Mouse (Mus musculus) cerebellum, postnatal 10 days (tissue): Measurements from ENCODE around the gene Grb2.

Experiments used
- DNase-seq, 2 experiments: peaks; one replicate each; pipeline ENCODE4 v3.0.0; 2021; ENCODE audit warnings: mixed read lengths in 2 of 2

Grb2 gene

GRCm38 (mm10) chr11:115623487-115624070 lies 84.8 kb downstream of the Grb2 start:
- peak in 1 of 2 experiments; percentile 54 for DNase-seq

GRCm38 (mm10) chr11:115619949-115620348 lies 88.4 kb downstream of the Grb2 start:
- DNase-seq = no peak

DNA sequence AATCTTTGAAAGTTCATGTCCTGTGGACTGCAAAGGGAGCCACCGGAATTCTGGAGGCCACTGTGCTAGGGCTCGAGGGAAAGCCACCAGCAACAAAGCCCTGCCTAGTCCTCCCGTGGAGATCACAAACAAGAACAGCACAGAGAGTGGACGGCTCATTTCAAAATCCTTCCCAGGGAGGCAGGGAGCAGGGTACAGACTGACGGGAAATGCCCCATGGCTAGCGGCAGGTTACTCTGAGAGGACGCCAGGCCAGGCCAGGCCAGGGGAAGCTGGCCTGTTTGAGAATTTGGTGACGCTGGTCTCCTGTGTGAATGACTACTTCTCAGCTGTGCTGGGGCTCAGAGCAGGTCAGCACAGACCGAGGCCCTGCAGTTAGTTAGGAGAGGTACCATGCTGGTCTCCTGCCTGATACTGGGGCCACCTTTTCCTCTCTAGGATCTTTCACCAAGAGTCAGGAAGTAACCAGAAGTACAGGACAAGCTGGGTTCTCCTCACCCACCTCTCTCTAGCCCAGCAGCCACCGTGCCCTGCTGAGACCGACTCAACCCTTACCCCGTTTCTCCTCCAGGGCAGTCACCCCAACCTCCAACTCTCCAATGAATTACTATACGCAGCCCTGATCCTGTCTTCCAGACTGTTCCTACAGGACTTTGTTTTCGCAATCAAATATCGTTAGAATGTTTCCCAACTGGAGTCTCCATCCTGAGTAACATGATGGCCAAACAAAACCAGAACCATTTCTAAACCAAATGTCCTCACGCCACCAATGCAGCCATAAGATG lies 89.5 kb downstream of the Grb2 start:
- no peak for DNase-seq

DNA sequence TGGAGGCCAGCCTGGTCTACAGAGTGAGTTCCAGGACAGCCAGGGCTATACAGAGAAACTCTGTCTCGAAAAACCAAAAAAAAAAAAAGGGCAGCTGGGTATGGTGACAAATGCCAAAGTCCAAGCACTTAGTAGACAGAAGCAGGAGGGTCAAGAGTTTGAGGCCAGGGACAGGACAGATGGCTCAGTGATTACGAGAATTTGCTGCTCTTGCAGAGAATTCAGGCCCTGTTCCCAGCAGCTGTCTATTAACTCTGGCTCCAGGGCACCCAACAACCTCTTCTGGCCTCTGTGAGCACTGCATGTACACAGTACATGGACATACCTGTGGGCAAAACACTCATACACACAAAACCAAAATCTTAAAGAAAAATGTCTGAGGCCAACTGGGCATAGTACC lies 90.4 kb downstream of the Grb2 start:
- DNase-seq = no peak

DNA sequence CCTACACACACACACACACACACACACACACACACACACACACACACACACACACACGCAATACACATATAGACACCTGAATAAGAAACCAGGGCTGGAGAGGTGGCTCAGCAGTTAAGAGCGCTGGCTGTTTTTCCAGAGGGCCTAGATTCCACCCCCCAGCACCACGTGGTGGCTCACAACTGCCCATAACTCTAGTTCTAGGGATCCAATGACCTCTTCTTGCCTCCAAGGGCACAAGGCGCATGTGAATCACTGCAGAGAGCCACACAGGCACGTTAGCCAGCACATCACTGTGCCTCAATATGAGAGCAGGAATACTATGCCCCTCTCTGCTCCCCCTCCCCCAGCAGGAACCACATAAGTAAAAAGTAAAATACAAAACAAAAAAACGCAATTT lies 91.5 kb downstream of the Grb2 start:
- DNase-seq = no peak

DNA sequence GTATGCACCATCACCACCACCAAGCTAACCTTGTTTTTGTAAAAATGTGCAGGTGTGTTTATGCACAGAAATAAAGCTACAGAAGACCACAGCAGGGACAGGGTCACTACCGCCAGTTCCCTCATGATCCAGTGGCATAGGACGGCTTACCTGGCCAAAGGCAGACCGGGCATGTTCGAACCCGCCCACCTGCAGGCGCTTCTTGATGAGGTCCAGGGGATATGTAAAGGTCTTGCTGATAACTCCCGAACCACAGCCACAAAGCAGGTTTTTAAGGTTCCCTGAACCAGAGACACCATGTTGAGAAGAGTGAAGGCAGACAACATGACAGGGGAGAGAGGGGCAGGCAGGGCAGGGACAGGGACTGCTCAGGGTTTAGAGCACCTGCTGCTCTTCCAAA lies 92.0 kb downstream of the Grb2 start:
- DNase-seq = no peak

DNA sequence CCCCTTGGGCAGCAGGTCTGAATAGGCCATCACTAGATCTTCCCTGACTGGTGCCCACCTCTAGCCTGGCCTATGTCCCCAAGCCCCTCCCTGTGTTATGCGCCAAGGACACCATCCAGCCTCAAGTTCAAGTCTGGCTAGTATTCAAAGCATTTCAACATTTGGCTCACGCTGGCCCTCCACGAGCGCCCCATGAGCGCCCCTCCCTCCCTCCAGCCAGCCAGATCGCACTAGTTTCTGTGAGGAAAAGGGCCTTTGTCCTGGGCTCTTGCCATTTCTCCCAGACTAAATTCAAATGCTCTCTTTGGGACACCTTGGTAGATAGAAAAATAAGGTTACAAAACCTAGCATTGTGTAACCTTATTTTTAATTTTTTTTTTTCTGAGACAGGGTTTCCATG lies 92.5 kb downstream of the Grb2 start:
- peak; percentile 40 to 44 for DNase-seq

DNA sequence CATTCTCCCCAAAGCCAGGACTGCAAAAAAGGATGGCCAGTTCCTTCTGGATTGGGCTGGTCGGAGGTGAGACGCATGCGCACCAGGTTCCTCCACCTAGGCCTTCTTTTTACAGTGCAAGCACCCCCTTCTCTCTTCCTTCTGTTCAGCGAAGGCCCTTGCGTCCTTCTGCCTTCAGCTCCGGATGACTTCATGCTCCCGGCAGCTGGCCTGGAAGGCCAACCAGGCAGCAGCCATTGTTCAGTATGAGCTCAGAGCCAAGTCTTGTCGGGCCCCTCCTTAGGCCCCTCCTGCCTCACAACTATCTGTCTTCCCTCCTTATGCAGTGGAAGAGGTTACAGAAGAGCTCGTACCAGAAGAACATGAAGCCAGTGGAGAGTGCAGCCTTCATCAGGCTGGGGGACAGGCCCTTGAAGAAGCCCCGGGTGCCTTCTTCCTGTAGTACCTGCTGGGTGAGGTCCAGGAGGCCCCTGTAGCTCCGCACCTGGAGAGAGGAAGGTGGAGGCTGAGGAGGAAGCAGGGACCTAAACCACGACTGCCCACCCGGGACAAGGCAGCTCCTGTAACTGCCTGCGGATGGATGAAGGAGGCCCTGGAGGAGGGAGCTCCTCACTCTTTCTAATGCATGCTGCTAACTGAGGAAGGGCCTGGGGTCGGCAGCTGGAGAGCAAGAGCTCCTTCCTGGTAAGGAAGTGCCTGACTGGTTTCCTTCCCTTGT lies 93.1 kb downstream of the Grb2 start:
- peak; percentile 26 to 37 for DNase-seq

DNA sequence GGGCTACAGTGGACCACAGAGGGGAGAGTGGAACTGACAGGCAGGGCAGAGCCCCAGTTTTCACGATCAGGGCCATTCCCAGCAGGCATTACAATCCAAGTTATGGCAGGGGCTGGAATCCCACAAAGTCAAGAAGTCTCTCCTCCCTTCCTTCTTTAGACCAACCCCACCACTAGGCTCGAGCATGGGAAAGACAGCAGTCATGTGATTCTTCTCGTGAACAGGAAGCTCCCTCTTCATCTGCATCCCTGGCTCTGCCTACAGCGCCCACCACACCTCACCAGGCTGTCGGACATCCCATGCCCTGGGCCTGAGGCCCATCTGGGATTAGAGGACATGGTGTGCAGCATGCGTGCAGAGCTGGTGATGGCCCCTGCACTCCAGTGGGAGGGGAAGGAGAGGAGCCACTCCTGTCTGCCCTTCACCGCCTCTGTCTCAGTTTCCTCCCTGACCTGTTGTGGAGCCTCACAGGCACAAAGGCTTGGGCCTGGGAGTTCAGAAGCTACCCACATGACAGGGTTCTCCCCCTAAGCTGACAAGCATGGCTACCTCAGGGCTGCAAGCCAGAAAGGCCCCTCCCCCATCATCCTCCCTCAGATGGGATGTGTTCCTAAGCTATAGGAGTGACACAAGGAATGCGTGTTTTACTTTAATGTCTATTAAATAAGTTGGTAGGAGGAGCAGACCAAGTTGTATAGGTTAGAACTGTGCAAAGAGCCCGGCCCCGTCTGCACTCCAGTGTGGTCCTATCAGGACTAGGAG lies 93.9 kb downstream of the Grb2 start:
- DNase-seq = peak; percentile 51 to 56

DNA sequence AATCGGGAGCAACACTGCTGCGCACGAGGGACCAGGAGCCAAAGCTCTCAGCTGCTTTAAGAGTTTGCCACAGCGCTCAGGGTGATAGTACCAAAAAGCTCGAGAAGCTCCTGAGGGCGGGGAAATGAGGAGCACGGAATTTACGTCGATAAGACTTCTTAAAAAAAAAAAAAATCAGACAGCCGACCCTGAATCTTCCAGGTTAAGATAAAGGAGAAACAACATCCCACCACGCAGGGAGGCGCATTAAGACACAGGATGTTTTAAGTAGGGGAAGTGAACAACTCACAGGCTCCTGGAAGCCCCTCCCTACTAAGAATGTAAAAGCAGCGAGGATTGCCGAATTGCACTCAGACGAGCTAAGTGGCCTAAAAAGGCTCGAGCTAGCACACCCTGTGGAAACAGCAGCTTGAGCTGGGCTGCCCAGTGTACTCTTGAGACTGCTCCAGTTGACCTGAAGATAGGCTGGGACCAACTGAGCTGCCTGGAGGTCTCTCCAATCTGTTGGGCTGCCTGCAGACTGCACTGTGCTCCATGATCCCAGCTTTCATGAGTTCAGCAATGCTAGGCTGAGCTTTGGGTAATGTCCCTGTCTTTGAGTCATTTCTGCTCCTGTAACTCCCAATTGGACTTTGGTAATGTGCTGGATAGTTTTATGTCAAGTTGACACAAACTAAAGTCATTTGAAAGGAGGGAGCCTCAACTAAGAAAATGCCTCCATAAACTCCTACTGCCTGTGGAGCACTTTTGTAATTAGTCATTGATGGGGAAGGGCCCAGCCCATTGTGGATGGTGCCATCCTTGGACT lies 95.1 kb downstream of the Grb2 start:
- DNase-seq = no peak

- DNase-seq = peak; percentile 91
These were observed 95.8 kb downstream of the Grb2 start, which contains the start of gene Mif4gd for GRCm38 (mm10) chr11:115612410-115613137. Gene Mif4gd (minus strand): TSS chr11:115612969.

DNA sequence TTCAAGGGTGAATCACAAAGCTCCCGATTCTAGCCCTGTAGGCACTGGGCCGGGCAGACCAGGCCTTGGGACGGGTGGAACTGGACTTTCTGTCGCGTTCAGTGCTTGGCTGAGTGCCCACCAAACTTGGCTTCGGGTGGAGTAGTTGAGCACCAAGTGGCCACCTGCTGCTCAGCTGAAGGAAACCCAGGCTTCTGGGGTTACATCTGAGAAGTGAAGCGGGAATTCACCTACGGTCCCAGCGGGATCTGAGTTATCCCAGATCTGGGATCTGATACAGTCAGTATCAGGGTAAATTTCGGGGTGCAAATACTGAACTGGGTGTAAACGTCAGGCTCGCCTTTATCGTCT lies 96.4 kb downstream of the Grb2 start:
- DNase-seq = peak; percentile 86 to 88

DNA sequence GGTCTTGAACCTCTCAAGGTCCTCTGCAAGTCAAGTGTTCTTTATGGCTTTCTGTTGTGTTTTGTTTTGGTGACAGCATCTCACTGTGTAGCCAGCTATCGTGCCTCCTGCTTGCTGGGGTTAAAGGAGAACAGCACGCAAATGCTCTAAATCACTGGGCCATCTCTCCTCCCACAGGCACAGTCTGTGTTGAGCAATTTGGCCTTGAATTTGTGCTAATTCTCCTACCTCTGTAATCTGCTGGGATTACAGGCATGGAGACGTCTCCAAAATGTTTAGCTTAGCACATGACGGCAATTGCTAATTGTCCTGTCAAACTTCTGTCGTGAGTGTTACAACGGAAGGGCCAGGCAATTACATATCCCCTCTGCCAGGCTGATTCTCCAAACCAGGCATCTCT lies 97.2 kb downstream of the Grb2 start:
- no peak for DNase-seq

- DNase-seq = no peak
These were observed 98.8 kb downstream of the Grb2 start for GRCm38 (mm10) chr11:115609576-115609975.

GRCm38 (mm10) chr11:115608421-115609399 lies 99.7 kb downstream of the Grb2 start:
- DNase-seq = peak; percentile 79 to 80

- no peak for DNase-seq
These were observed 101.7 kb downstream of the Grb2 start for GRCm38 (mm10) chr11:115606733-115607132.

GRCm38 (mm10) chr11:115604304-115604696 lies 104.1 kb downstream of the Grb2 start:
- no peak for DNase-seq

DNA sequence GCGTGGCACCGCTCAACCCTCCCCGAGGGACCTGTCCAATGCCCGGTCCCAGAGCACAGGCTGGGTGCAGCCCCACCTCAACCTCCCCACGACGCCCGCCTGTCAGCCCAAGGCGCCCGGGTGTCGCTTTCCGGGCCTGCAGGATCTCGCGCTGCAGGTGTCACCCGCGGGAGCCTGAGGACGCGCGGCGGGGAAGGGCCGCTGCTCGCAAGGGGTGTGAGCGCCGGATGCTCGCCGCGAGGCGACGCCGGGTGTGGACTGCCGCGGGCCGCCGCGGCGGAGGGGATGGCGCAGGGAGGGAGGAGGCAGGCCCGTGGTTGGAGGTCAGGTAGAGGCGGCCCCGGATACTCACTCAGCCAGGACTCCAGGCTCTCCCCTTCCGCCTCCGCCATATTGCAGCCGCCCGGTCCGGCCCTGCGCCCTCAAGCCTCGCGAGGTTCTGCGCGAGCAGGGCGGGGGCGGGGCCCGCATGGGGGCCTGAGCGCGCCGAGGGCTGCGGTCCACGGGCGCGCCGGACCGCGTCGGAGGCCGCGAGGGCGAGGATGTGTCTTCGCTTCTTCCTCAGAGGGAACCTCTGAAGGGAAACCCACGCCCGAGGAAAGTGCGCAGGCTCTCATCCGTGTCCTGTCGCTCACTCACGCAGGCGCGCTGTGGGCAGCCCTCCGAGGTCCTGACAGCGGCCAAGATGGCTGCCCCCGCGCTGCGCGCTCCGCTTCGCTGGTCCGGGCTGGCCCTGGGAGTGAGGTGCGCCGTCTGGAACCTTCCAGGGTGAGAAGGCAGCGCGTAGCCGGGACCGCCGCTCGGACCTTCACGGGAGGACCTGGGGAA lies 104.7 kb downstream of the Grb2 start, which contains the start of the genes Mrps7 and Gga3:
Mrps7 (plus strand) TSS at position 450 of the 828 bp plus-strand sequence.
Gga3 (minus strand) TSS at position 576 of the 828 bp plus-strand sequence.
- peak; percentile 95 to 96 for DNase-seq

DNA sequence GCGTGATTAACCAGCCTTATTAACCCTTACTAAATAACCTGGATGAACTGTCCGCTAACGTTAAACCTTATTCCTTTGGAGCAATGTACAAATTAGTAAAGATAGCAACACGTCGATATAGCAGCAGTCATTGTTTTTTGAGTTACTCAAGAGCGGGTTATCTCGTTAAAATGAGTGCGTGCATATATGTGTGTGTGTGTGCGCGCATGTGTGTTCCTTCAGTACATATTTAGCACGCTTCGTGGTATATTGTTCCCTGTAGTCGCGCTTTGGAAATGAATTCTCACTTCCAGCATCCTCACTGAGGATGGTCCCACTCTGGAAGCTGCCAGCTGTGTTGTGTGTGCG lies 105.3 kb downstream of the Grb2 start:
- no peak for DNase-seq
